Mouse (Mus musculus) stomach, postnatal 0 days (tissue): Measurements from ENCODE around the gene Cx3cl1.

Experiments
- CTCF ChIP-seq: IDR thresholded peaks from 2 replicates; pipeline ENCODE4 v1.5.1; 2016; ENCODE audit warnings: antibody characterized with exemption, low read depth, mild to moderate bottlenecking, moderate library complexity
- EP300 ChIP-seq: optimal IDR thresholded peaks from 2 replicates; pipeline ENCODE3; 2016; ENCODE audit warnings: antibody characterized with exemption

DNA sequence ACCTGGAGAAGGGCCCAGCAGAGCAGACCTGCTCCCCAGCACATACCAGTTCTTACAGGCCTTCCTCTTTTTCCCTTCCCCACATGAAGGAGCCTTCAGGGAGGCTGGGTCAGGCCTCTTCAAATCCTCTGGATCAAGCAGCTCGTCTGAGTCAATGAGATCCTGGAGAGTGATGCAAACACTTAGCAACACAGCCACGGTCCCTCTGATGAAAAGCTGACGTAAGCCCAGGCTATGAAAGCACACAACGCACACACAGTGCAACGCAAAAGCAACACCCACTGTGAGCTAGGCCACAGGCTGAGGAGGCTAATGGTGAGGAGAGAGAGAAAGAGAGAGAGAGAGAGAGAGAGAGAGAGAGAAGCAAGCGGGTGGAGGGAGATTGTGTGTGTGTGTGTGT is 53.4 kb downstream of the Cx3cl1 start:
- TF ChIP-seq EP300 (no peak), CTCF (no peak)
